Mouse (Mus musculus) ovary, postnatal 10 days (tissue): ENCODE measurements around the gene Setd7.
A peak's percentile ranks its signal among the peaks of the same experiment; 100 is the strongest.

Experiments used
- DNase-seq: peaks from one replicate; pipeline ENCODE4 v3.0.0; 2022; ENCODE audit warnings: low spot score

The Setd7 gene

DNA sequence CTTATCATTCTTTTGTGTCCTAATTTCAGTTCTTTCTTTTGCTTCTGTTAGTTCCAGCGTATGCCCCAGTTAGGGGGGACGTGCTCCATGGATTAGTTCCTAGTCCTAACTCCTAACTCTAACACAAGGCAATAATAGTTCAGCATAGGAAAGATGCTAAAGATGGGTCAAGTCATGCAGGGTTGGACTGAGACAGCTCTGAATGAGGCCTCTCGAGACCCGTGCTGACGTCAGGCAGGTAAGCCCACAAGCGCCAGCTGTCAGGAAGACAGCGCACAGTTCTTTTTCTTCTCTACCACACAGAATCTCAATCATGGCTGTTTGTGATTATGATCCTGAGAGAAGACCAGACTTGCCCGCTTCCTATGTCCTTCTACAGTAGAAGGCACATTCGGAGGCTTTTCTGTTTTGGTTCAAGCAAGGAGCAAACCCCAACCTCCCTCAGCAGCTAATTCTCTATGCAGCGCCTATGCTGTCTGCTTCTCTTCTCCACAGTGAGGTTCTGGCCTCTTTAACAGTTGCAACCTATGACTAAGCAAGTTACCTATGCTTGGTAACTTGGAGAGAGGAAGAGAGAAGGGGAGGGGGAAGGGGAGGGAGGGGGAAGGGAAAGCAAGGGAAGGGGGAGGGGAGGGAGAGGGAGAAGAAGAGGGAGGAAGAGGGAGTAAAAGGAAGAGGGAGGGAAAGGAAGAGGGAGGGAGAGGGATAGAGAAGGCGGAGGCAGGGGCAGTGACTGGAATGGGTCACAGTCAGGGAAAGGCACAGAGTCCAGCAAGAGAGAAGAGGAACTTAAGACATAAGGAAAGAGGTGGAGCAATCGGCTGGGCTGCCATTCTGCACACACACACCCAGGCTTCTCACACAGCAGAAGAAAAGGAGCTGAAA, 42.6 kb downstream of the Setd7 start:
- no peak for DNase-seq

DNA sequence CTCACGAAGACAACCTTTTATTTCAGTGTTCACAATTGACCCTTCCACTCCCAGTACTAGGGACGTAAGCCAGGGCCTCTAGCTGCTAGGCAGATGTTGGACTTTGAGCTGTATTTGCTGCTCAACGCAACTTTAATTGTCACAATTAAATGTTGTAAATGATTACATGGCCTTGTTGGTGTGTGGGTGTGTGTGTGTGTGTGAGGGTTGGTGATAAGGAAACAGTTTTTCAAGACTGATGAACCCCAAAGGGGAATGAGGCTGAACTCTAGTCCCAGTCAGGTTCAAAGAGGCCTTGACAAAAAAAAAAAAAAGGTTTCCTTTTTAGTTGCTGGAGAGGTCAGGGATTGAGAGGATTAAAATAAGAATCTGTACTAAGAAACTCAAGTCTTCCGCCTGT, 43.2 kb downstream of the Setd7 start:
- no peak for DNase-seq

GRCm38 (mm10) chr3:51511983-51512382, 48.7 kb downstream of the Setd7 start:
- no peak for DNase-seq

DNA sequence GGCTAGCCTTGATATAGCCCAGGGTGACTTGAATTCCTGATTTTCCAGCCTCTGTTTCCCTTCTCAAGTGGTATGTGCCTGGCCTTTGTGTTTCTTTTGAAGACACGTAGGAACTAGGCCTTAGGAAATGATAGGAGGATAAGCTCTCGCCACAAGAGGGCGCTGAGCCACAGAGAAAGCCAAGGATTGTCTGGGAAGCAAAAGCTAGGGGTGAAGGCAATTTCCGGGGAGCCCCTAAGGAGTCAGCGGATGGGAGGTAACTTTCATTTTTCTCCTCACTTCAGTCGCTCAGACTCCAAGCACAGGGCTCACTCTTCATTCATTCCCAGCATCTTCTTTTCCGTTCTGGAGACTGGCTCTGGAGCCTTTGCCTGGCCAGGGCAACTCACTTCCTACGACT, 49.8 kb downstream of the Setd7 start:
- peak; percentile 52 for DNase-seq

- no peak for DNase-seq
These were observed 55.2 kb downstream of the Setd7 start for GRCm38 (mm10) chr3:51505465-51505864.

DNA sequence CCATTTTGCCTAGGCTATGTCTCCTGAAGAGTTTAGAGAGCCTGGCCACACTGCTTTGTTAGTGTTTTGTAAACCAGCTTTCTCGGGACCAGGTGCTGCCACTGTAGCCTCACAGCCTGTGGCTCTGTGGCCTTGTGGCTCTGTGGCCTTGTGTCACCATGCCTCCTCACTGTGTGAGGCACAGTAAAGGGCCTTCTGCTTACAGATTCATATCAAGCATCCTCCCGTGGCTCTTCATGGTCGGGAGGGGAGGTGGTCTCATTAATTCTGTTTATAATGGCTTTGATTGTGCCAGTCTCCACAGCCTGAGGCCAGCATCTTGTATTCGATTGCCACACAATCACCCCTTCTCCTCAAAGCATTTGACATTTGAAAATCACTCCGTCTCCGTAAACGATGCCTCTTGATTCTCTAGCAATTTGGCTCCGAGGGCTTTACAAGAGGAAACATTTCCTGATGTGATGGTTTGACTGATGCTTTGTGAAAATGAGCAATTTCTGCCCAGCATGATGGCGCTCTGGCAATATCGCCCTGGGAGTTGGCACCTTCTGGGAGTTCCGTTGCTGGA, 56.2 kb downstream of the Setd7 start:
- no peak for DNase-seq

- DNase-seq, result no peak
These were observed 60.8 kb downstream of the Setd7 start for GRCm38 (mm10) chr3:51499876-51500275.

- no peak for DNase-seq
These were observed 62.0 kb downstream of the Setd7 start for GRCm38 (mm10) chr3:51498659-51499058.

DNA sequence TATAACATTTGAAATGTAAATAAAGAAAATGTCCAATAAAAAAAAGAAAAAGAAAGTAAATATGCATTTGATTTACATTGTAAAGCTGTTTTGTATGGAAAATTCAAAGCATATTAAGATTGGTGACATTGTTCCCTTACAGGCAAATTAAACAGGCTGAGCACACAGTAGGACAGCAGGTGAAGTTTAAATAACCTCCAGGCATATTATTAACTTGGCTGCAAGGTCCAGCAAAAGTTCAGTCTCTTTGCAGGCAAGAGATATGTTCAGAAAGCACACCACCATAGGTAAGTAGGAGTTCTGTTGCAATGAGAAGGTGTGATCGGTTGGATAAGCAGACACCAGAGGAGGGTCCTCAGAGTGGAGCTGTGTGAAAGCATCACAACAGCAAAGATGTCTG, 62.7 kb downstream of the Setd7 start:
- no peak for DNase-seq

DNA sequence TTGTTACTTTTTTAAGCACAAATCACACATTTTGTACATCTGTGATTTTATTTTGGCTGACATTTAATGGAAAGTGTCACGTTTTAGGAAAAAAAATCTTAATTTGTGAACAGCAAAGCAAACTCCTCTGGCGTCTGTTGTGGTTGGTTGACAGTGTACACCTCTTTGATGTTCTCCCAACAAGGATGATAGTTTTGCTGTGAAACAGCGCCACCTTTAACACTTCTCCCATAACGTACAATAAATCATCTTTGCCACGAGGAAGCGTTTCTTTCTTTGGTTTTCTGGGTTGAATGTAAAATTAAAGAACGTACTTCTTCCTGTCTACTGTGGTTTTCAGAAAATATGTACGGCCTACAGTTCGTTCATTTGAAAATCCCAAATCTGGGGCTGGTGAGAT, 65.0 kb downstream of the Setd7 start:
- DNase-seq, result no peak

DNA sequence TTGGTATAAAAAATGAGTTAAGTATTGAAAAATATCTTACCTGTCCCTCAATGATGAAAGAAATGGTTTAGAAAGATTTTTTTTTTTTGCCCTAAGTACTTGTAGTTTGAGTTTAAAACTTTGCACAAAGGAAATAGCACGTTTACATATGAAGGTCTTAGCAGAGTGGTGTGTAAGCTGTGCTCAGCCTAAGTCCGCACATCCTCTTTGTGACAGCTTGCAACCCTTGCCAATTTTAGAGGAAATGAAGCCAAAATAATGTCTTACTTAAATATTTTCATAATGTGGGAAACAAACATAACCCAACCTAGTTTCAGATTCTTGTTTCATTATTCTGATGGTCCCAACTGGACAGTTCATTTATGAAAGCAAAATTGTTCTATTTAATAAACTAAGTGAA, 66.2 kb downstream of the Setd7 start:
- no peak for DNase-seq

DNA sequence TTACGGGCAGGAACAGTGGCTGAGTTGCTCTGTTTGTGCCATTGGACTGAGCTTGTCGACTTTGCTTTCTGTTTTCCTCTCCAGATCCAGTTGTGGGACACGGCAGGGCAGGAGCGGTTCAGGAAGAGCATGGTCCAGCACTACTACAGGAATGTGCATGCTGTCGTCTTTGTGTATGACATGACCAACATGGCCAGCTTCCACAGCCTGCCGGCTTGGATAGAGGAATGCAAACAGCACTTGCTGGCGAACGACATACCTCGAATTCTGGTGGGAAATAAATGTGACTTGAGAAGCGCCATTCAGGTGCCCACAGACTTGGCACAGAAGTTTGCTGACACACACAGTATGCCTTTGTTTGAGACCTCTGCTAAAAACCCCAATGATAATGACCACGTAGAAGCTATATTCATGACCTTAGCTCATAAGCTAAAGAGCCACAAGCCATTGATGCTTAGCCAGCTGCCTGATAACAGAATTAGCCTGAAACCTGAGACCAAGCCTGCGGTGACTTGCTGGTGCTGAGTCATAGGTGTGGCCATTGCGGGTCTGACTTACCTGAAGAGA, 67.3 kb downstream of the Setd7 start:
- DNase-seq, result no peak

- no peak for DNase-seq
These were observed 70.5 kb downstream of the Setd7 start for GRCm38 (mm10) chr3:51490088-51490753.

DNA sequence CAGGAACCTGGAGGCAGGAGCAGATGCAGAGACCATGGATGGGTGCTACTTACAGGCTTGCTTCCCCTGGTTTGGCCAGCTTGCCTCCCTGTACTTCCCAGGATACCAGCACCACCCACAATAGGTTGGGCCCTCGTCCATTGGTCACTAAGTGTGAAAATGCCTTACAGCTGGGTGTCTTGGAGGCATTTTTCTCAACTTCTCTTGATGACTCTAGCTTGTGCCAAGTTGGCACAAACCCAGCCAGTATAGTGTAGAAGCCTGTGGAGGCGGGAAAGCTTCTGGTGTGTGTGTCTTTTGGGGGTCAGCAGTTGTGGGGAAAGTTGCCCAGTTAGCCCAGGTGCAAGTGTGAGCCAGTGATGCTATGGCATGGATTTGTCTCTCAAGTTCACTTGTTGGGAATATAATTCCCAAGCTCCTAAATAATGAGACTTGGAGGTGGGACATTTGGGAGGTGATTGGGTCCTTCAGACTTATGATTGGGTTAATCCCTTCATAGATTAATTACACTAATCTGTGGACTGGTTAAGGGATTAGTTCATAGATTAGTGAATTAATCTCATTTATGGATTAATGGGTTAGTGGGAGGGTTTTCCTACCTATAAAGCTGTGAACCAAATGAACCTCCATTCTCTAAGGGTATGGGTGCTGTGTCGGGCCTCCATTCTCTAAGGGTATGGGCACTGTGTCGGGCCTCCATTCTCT, 74.0 kb downstream of the Setd7 start:
- no peak for DNase-seq

DNA sequence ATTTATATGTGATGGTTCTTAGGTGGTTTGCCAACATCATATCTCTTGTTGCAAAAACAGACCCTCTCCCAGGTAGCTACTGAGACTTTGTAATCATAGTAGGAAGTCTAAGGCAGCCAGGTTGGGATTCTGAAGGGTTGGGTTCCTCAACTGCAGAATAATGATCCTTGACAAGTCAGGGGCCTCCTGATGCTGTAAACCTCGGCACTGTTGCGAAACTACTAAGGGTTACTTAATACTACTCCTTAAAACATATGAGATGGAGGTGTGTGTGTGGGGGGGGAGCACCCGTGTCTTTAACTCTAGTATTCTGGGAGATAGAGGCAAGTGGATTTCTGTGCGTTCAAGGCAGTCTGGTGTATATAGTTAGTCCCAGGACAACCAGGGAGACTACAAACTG, 75.3 kb downstream of the Setd7 start:
- no peak for DNase-seq

- no peak for DNase-seq
These were observed 76.3 kb downstream of the Setd7 start for GRCm38 (mm10) chr3:51484370-51484769.

GRCm38 (mm10) chr3:51483741-51484359, 76.8 kb downstream of the Setd7 start, which contains the start of gene Rab33b:
Gene Rab33b (plus strand): TSS chr3:51483920.
- peak; percentile 96 for DNase-seq

DNA sequence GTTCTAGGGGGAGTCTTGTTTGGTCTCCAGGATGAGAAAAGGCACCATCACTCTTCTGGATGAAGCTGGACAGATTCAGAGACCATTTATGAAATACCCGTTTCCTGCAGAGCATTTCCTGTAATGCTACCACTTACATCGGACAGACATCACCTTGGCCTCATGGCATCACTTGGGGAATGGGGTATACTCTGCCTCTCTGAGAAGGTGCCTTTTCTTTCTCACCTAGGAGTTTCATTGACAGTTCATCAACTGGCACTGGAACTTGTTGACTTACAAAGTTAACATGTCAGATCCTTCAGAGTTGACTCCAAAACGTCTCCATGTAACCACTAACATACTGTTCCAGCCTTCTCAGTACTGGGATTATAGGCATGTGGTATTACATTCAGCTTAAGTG, 77.9 kb downstream of the Setd7 start:
- no peak for DNase-seq

GRCm38 (mm10) chr3:51481881-51482280, 78.8 kb downstream of the Setd7 start:
- no peak for DNase-seq

GRCm38 (mm10) chr3:51481059-51481458, 79.6 kb downstream of the Setd7 start:
- no peak for DNase-seq

DNA sequence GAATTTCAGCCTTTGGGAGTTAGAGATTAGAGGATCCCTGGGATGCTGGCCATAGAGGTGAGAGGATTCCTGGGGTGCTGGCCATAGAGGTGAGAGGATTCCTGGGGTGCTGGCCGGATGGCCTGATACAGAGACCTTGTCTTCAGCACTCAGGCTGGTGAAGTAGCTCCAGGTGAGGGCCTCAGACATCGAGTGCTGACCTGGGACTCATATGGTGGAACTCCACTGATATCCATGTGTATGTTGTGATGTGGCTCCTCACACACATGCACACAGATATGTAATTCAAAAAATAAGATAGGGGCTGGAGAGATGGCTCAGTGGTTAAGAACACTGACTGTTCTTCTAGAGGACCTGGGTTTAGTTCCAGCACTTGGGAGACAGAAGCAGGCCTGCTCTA, 80.8 kb downstream of the Setd7 start:
- DNase-seq, result no peak

DNA sequence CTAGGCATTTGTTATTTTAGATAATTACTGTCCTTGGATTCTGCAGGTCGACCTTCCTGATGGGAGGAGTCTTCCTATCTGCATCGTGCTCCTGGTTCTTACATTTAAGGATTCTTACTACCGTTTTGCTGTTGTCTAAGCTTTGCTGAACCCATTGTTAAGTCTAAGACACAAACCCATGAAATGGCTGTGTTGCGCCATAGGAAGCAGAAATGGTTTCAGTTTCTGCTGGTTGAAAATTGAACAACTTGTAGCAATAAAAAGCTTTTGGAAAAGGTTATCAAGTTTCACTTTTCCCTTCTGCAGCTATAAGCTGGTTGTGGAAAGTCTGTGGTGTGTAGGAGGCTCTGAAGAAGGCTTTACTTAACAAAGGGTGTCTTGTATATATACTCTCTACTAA, 85.0 kb downstream of the Setd7 start:
- DNase-seq, result no peak
